Mouse (Mus musculus): ENCODE results near the gene Lsamp.

- no peak for TF ChIP-seq TAL1 (IDR thresholded peaks at IDR 0.05; ENCODE audit: low read length)
- no peak for TF ChIP-seq GATA1 (IDR thresholded peaks at IDR 0.05; ENCODE audit: low read length)
Observed at GRCm38 (mm10) chr16:41745037-41745436, 1760.9 kb downstream of the Lsamp start.
